Mouse (Mus musculus) bone marrow, adult 2 months (tissue): ENCODE results near the gene Hist2h3b.

ENCODE experiments used
- CTCF ChIP-seq: fragments of 200-500 bp; IDR thresholded peaks from 2 replicates; pipeline ENCODE4 v1.5.1; 2011; ENCODE audit warnings: low read length, control low read depth; ENCODE audit not compliant: control insufficient read depth, insufficient read depth
- POLR2A ChIP-seq: fragments of 200-500 bp; IDR thresholded peaks from 2 replicates; pipeline ENCODE4 v1.6.1; 2011; ENCODE audit warnings: low read depth, mild to moderate bottlenecking, control low read depth, low read length, borderline replicate concordance; ENCODE audit not compliant: control insufficient read depth

DNA sequence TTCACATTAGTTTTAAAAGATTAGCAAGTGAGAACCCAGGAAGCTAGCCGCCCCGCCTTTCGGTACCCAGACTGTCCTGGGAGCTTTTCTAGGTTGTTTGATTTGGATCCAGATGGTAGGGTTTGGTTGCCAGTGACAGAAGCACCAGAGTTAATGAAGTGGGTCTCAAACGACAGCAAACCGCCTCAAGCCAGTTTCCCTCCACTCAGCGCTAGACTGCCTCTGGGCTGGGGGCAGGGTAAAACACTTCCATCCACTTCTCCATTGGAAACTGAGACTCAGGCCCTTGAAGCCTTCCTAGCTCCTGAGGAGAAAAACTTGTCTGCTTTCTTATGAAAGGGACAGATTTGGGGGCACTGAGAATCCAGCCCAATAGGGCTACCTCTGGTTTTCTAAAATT, 24.2 kb downstream of the Hist2h3b start:
- TF ChIP-seq CTCF (no peak), POLR2A (no peak)
